9 mouse cellular contexts compared by ENCODE assay signal in genomic region chr16:17761074-17761473, GRCm38 (mm10). TPM values are rescaled to one million over a fixed set of nuclear protein-coding genes. Genes with fewer than 3 reads are reported as not detected.
A peak's percentile ranks its signal among the peaks of the same experiment; 100 is the strongest.
DNase-seq lines count a peak whose midpoint lies in the region; ATAC-seq lines count a peak whose summit lies in the region.
"Had no signal": no experiment of that assay in that cellular context is flagged by ENCODE, and none has a peak within 500 bp of the region (broad histone marks: within the 10 kb centered on the region; RNA-seq: fewer than 3 reads in every experiment).

No protein-coding gene starts in this region.

- no peaks in the 10 kb centered on the region for H3K27me3 ChIP-seq in lung, embryonic 15.5 days
- no peaks in the 10 kb centered on the region for H3K27me3 ChIP-seq in limb, embryonic 15.5 days
- no peaks in the 10 kb centered on the region for H3K27me3 ChIP-seq in stomach, embryonic 14.5 days (ENCODE audit: control insufficient read depth, insufficient read depth, low read length)

- peak overlapping the region; percentile 59 for H3K4me3 ChIP-seq in lung, embryonic 15.5 days
- H3K4me3 ChIP-seq in limb, embryonic 15.5 days = peak overlapping the region; percentile 75; the same call in 1 of the 2 replicates
- H3K4me3 ChIP-seq in stomach, embryonic 14.5 days (ENCODE audit: low read depth, low read length) = peak overlapping the region; percentile 66; the same call in 1 of the 2 replicates

- H3K4me1 ChIP-seq in lung, embryonic 15.5 days = peaks cover 18% of the 10 kb centered on the region
- H3K4me1 ChIP-seq in limb, embryonic 15.5 days = peaks cover 35% of the 10 kb centered on the region
- H3K4me1 ChIP-seq in stomach, embryonic 14.5 days (ENCODE audit: control insufficient read depth, insufficient read depth, low read length) = peaks cover 18% of the 10 kb centered on the region

- H3K27ac ChIP-seq in lung, embryonic 15.5 days = no peak overlapping the region
- no peak overlapping the region for H3K27ac ChIP-seq in limb, embryonic 15.5 days
- no peak overlapping the region for H3K27ac ChIP-seq in stomach, embryonic 14.5 days (ENCODE audit: low read length)

- H3K9ac ChIP-seq in lung, embryonic 15.5 days = no peak overlapping the region
- H3K9ac ChIP-seq in limb, embryonic 15.5 days = no peak overlapping the region
- no peak overlapping the region for H3K9ac ChIP-seq in stomach, embryonic 14.5 days (replicated peaks; ENCODE audit: low read depth, low read length)

- H3K36me3 ChIP-seq in lung, embryonic 15.5 days = peaks cover 16% of the 10 kb centered on the region; the same call in 1 of the 2 replicates
- H3K36me3 ChIP-seq in limb, embryonic 15.5 days = peaks cover 13% of the 10 kb centered on the region
- peaks cover 14% of the 10 kb centered on the region for H3K36me3 ChIP-seq in stomach, embryonic 14.5 days (ENCODE audit: control insufficient read depth, insufficient read depth, low read length)

- no peaks in the 10 kb centered on the region for H3K9me3 ChIP-seq in lung, embryonic 15.5 days
- no peaks in the 10 kb centered on the region for H3K9me3 ChIP-seq in limb, embryonic 15.5 days
- H3K9me3 ChIP-seq in stomach, embryonic 14.5 days (ENCODE audit: control insufficient read depth, low read depth, low read length) = no peaks in the 10 kb centered on the region

- peak; percentile 23 for DNase-seq in cerebellum, adult 9-11 months
- DNase-seq in cerebellum, postnatal 4 days (ENCODE audit: low spot score in 2 of 2) = no peak
- no peak for DNase-seq in lung, postnatal 36 days
- no peak for DNase-seq in urinary bladder, postnatal 10 days (ENCODE audit: low spot score)
- no peak for DNase-seq in lung, postnatal 14 days
- DNase-seq: layer of hippocampus, adult 9-11 months had no signal

- H3K4me2 ChIP-seq in lung, embryonic 15.5 days = peak overlapping the region; percentile 89
- H3K4me2 ChIP-seq in limb, embryonic 15.5 days = peak overlapping the region; percentile 75; the same call in 1 of the 2 replicates
- H3K4me2 ChIP-seq in stomach, embryonic 14.5 days (replicated peaks; ENCODE audit: low read depth, low read length) = peak overlapping the region; percentile 80

- ATAC-seq in lung, embryonic 15.5 days (ENCODE audit: borderline replicate concordance, extremely low read depth, low FRiP score, low TSS enrichment) = no peak
- no peak for ATAC-seq in limb, embryonic 15.5 days (ENCODE audit: insufficient number of reproducible peaks, low FRiP score, low TSS enrichment, low read depth)
- ATAC-seq in stomach, embryonic 14.5 days (ENCODE audit: insufficient number of reproducible peaks, insufficient read depth, low FRiP score, low read depth) = no peak

- WGBS in lung, embryonic 15.5 days = 20% methylated on average over 1 of the region's 1 CpGs
- WGBS in limb, embryonic 15.5 days = 27% methylated on average over 1 of the region's 1 CpGs
- WGBS in stomach, embryonic 14.5 days = 20% methylated on average over 1 of the region's 1 CpGs

RNA-seq across cellular contexts. Expression of gene Klhl22, which starts 1.7 kb away (rescaled TPM):
- polyA plus RNA-seq in lung, embryonic 15.5 days (2015; fragmentation: Nextera tagmentation; extraction: Ambion mirVana) = 61.2 and 66.0 TPM in 2 replicates
- polyA plus RNA-seq in limb, embryonic 15.5 days (2015; fragmentation: Nextera tagmentation; extraction: Ambion mirVana) = 83.9 and 88.5 TPM in 2 replicates
- 69.8 and 76.6 TPM in 2 replicates for polyA plus RNA-seq in stomach, embryonic 14.5 days (2014; fragmentation: Nextera tagmentation; extraction: Ambion mirVana)

RNA-seq across cellular contexts. Expression of gene Med15, which starts 28.4 kb away (rescaled TPM):
- polyA plus RNA-seq in lung, embryonic 15.5 days (2015; fragmentation: Nextera tagmentation; extraction: Ambion mirVana) = 37.2 and 41.7 TPM in 2 replicates
- polyA plus RNA-seq in limb, embryonic 15.5 days (2015; fragmentation: Nextera tagmentation; extraction: Ambion mirVana) = 40.6 and 42.8 TPM in 2 replicates
- polyA plus RNA-seq in stomach, embryonic 14.5 days (2014; fragmentation: Nextera tagmentation; extraction: Ambion mirVana) = 45.8 and 47.5 TPM in 2 replicates

RNA-seq across cellular contexts. Expression of gene Scarf2, which starts 36.0 kb away (rescaled TPM):
- polyA plus RNA-seq in lung, embryonic 15.5 days (2015; fragmentation: Nextera tagmentation; extraction: Ambion mirVana) = 20.5 and 23.9 TPM in 2 replicates
- polyA plus RNA-seq in limb, embryonic 15.5 days (2015; fragmentation: Nextera tagmentation; extraction: Ambion mirVana) = 25.0 and 32.4 TPM in 2 replicates
- polyA plus RNA-seq in stomach, embryonic 14.5 days (2014; fragmentation: Nextera tagmentation; extraction: Ambion mirVana) = 17.8 and 23.3 TPM in 2 replicates
